ENCODE assay signal across 15 mouse cellular contexts in genomic region chr15:6562629-6563028, GRCm38 (mm10).
"Had no signal": no experiment of that assay in that cellular context is flagged by ENCODE, and none has a peak within 500 bp of the region (broad histone marks: within the 10 kb centered on the region; RNA-seq: fewer than 3 reads in every experiment).

No protein-coding gene starts in this region.

- H3K9me3 ChIP-seq: neural tube, embryonic 15.5 days; stomach, embryonic 15.5 days had no signal

- H3K36me3 ChIP-seq: neural tube, embryonic 15.5 days; stomach, embryonic 15.5 days had no signal

- H3K4me3 ChIP-seq: neural tube, embryonic 15.5 days; stomach, embryonic 15.5 days had no signal

- H3K27ac ChIP-seq: neural tube, embryonic 15.5 days; stomach, embryonic 15.5 days; stomach, postnatal 0 days had no signal

- H3K27me3 ChIP-seq: neural tube, embryonic 15.5 days; stomach, embryonic 15.5 days had no signal

- DNase-seq: retina, postnatal 1 day; right cerebral cortex, adult 18-20 months; right cerebral cortex, postnatal 14 days; right cerebral cortex, postnatal 25 days; right cerebral cortex, postnatal 4 days; spleen, adult 18-20 months; thymus, adult 18-20 months; thymus, adult 2 months; thymus, postnatal 14 days; thymus, postnatal 25 days; thymus, postnatal 36 days; thymus, postnatal 4 days had no signal

- H3K9ac ChIP-seq: neural tube, embryonic 15.5 days; stomach, embryonic 15.5 days had no signal
